Mouse (Mus musculus) megakaryocyte, embryonic 14.5 days (primary cell): Measurements from ENCODE around the gene Fbxl7.

Experiments
- FLI1 ChIP-seq: IDR thresholded peaks from 2 replicates; pipeline ENCODE4 v1.6.1; 2012; ENCODE audit warnings: low read length, inconsistent platforms, mixed read lengths
- GATA1 ChIP-seq: IDR thresholded peaks from 3 replicates; pipeline ENCODE4 v1.6.1; 2012; ENCODE audit warnings: mixed read lengths, low read length, inconsistent platforms, borderline replicate concordance

- no peak for TF ChIP-seq FLI1
- no peak for TF ChIP-seq GATA1
These were observed 99.9 kb downstream of the Fbxl7 start for GRCm38 (mm10) chr15:26795518-26795917.
